Mouse (Mus musculus) CD4-positive helper T cell, adult 2 months (primary cell): ENCODE results near the gene Olfr731.

Source experiments
- DNase-seq: peaks from one replicate; pipeline ENCODE4 v3.0.0-alpha.2; 2012; ENCODE audit warnings: low read depth, missing footprints, low spot score

Gene Olfr731

GRCm38 (mm10) chr14:50241766-50242165 is at the start of gene Olfr731:
Olfr731 (minus strand) TSS chr14:50241866.
- no peak for DNase-seq

DNA sequence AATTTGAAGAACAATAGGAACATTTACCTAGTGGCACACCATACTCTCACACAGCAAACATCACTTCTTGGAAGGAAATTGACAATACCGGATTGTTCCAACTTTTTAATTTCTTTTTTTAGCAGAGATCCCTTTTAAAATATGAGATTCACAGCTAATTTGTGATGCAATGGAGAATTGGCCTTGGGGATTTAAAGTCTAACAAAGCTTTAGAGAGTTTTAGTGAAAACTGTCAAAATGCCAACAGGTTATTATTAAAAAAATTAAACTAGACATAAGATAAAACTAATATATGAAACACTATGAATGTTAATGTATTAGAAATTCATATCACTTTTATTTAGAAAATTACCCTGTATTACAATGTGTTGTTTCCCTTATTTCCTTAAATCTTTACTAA is 42.4 kb upstream of the Olfr731 start, which contains the start of gene Olfr732:
TSS of gene Olfr732 (minus strand) at position 101 of the 400 bp plus-strand sequence.
- no peak for DNase-seq

- DNase-seq = no peak
Measured at GRCm38 (mm10) chr14:50188098-50188497, 53.6 kb downstream of the Olfr731 start, which contains the start of gene Olfr730. Olfr730 (minus strand) TSS chr14:50188198.
